12 mouse cellular contexts compared by ENCODE assay signal in the genomic region with DNA sequence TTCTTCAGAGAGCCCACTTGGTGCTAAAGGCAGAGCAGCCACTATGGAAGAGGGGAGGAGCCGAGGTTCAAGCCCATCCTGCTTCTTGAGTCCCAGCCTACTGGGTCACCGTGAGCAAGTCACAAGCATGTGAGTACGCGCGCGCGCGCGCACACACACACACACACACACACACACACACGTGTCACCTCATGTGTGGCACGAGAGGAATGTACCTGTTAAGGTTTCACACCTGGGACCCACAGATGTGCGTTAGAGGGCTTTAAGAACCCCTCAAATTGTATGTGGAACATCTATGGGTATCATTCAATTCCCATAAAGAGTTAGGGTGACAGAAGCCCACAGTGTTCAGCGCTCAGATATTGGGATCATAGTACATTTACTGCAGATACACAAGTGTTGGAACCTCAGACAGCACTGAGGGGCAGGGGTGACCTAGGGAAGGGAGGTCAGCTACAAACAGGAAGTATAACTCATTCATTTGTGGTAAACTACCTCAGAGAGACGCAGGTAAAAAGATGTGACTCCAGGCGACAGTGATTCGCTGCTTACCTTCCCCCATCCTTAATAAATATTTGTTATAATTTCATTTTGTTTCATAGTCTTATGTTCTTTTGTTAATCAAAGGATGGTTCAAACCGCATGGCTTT. TPM values are rescaled to one million over a fixed set of nuclear protein-coding genes. Genes with fewer than 3 reads are reported as not detected.
DNase-seq lines count a peak whose midpoint lies in the region; ATAC-seq and TF ChIP-seq lines count a peak whose summit lies in the region.
"Had no signal": no experiment of that assay in that cellular context is flagged by ENCODE, and none has a peak within 500 bp of the region (broad histone marks: within the 10 kb centered on the region; RNA-seq: fewer than 3 reads in every experiment).

No protein-coding gene starts in this region.

- H3K9ac ChIP-seq in liver, embryonic 16.5 days (ENCODE audit: low read depth, low read length) = no peak overlapping the region

- H3K4me1 ChIP-seq in bone marrow, adult 2 months (ENCODE audit: control insufficient read depth, insufficient read depth, low read length) = peaks cover 7% of the 10 kb centered on the region; the same call in 1 of the 2 replicates
- peaks cover 7% of the 10 kb centered on the region for H3K4me1 ChIP-seq in liver, embryonic 16.5 days (ENCODE audit: control insufficient read depth, low read depth, low read length)

- H3K27me3 ChIP-seq in liver, embryonic 16.5 days (ENCODE audit: control insufficient read depth, insufficient read depth, low read depth, low read length) = peaks cover 18% of the 10 kb centered on the region

- TF ChIP-seq CTCF in bone marrow, adult 2 months (IDR thresholded peaks at IDR 0.05; ENCODE audit: control insufficient read depth, insufficient read depth, low read length) = no peak

- no peak for ATAC-seq in liver, embryonic 16.5 days (ENCODE audit: low read depth)

- 7% methylated on average over 17 of the region's 17 CpGs for WGBS in bone marrow, adult 2 months
- WGBS in liver, embryonic 16.5 days (ENCODE audit: insufficient replicate concordance) = 36% methylated on average over 17 of the region's 17 CpGs

- DNase-seq in lung, postnatal 36 days = peak; percentile 30
- DNase-seq in lung, postnatal 10 days = no peak
- peak; percentile 70 for DNase-seq in thymus, postnatal 25 days
- no peak for DNase-seq in cerebellum, postnatal 14 days
- DNase-seq in gastrocnemius, adult 8-10 months (ENCODE audit: low spot score in 2 of 2) = no peak
- no peak for DNase-seq in adrenal gland, adult 2 months

- peak overlapping the region; percentile 42 for H3K4me2 ChIP-seq in liver, embryonic 16.5 days (ENCODE audit: low read depth, low read length)

- H3K4me3 ChIP-seq in bone marrow, adult 2 months (replicated peaks; ENCODE audit: control insufficient read depth, low read depth, low read length) = peak overlapping the region; percentile 40
- H3K4me3 ChIP-seq in liver, embryonic 16.5 days (ENCODE audit: low read depth, low read length) = peak overlapping the region; percentile 6

- H3K36me3 ChIP-seq in liver, embryonic 16.5 days (ENCODE audit: control insufficient read depth, insufficient read depth) = no peaks in the 10 kb centered on the region

- no peaks in the 10 kb centered on the region for H3K9me3 ChIP-seq in liver, embryonic 16.5 days (replicated peaks; ENCODE audit: control insufficient read depth, low read length)

- peak overlapping the region; percentile 78 for H3K27ac ChIP-seq in bone marrow, adult 2 months (ENCODE audit: control insufficient read depth, insufficient read depth, low read depth, low read length, poor library complexity)
- peak overlapping the region; percentile 30; the same call in 1 of the 2 replicates for H3K27ac ChIP-seq in liver, embryonic 16.5 days (ENCODE audit: low read length)

- TF ChIP-seq POLR2A in bone marrow, adult 2 months (IDR thresholded peaks at IDR 0.05; ENCODE audit: borderline replicate concordance, control insufficient read depth, low read depth, low read length) = no peak

RNA-seq across cellular contexts. Expression of a gene that starts 33.6 kb away (rescaled TPM):
- polyA plus RNA-seq in bone marrow, adult 2 months (2011; ENCODE audit: insufficient read depth, insufficient read length, low replicate concordance, missing spikeins) = 28.2 and 41.2 TPM in 2 replicates
- polyA plus RNA-seq in liver, embryonic 16.5 days (2015; fragmentation: Nextera tagmentation; extraction: Ambion mirVana) = 14.5 and 14.9 TPM in 2 replicates
- total RNA-seq in gastrocnemius, adult 8-10 months (2022) = 10 to 100 TPM; 27.4 to 32.4 (median 29.6) TPM
- total RNA-seq in adrenal gland, adult 2 months (2021) = 10 to 100 TPM; 38.1 to 48.6 TPM
- polyA plus RNA-seq in adrenal gland, adult 2 months (2012; rRNA removed) = 1.2 TPM in 2 replicates

RNA-seq across cellular contexts. Expression of a gene that starts 52.4 kb away (rescaled TPM):
- polyA plus RNA-seq in bone marrow, adult 2 months (2011; ENCODE audit: insufficient read depth, insufficient read length, low replicate concordance, missing spikeins) = not detected in 2 replicates
- polyA plus RNA-seq in liver, embryonic 16.5 days (2015; fragmentation: Nextera tagmentation; extraction: Ambion mirVana) = not detected in 2 replicates
- not detected for total RNA-seq in gastrocnemius, adult 8-10 months (2022)
- not detected for total RNA-seq in adrenal gland, adult 2 months (2021)
- not detected in 2 replicates for polyA plus RNA-seq in adrenal gland, adult 2 months (2012; rRNA removed)
- total RNA-seq: adrenal gland, postnatal 10 days; gastrocnemius, postnatal 4 days; layer of hippocampus, postnatal 14 days had no signal
- polyA plus RNA-seq: embryonic facial prominence, embryonic 11.5 days had no signal

Comparison
In these comparisons a context has a peak if more than half of its experiments do, and no peak if none do; other contexts are left out.
1. DNase-seq: peak in lung, postnatal 36 days (single experiment) and thymus, postnatal 25 days (single experiment); none in lung, postnatal 10 days (single experiment), cerebellum, postnatal 14 days (0 of 2), gastrocnemius, adult 8-10 months (0 of 2) and adrenal gland, adult 2 months (single experiment).